Mouse (Mus musculus): ENCODE data around the gene Cox10.

Gene Cox10

DNA sequence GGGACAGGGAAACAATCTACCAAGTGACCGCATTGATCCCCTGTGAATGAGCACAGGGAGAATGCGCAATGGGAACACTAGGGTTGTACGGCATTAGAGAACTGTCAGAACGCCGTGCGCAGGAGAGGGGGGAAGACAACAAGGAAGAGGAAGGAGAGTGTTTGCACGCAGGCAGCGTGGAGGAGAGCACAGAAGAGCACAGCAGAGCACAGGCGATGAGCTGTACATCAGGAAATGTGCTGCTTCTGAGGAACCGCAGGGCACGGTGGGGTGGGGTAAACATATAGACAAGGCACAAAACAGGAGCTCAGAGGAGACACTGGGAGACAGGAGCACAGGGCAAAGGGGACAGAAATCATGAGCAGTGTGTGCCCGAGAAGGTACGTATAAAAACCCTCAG is 31.8 kb downstream of the Cox10 start:
- DNase-seq (ENCODE audit: low spot score in 2 of 2) = peak in 1 of 2 experiments; percentile 5

DNA sequence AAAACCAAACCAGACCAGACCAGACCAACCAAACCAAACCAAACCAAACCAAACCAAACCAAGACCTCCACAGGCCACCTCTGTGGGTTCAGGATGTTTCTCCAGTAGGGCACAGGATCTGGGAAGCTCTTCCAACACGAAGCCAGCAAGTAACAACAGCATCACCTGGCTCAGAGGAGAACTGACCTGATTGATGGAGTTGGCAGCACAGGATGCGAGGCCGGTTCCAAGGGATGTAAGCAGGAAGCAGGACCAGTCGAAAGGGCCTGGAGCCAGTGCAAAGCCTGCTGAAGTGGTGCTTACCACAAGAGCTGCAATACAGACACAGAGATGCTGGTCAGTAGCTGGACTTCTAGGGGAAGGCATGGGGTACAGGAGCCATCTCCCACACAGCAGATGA is 34.2 kb downstream of the Cox10 start:
- no peak for DNase-seq (ENCODE audit: low spot score in 2 of 2)

DNA sequence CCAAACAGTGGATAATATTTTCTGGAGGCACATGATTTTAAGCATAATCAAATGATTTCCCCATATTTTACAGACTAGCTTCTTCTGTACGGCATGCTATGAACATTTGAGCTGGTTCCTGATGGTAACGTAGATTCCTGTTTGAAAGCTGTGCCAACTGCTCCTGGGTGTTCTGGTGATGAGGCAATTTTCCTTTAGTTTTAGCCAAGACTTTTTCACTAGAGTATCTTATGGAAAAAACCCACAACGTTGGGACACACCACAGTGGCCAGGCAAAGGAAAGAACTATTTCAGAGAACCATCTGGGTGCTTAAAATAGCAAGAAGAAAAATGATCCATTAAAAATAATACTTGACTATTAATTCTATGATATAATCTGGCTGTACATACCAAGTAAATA is 35.2 kb downstream of the Cox10 start:
- no peak for DNase-seq (ENCODE audit: low spot score in 2 of 2)

DNA sequence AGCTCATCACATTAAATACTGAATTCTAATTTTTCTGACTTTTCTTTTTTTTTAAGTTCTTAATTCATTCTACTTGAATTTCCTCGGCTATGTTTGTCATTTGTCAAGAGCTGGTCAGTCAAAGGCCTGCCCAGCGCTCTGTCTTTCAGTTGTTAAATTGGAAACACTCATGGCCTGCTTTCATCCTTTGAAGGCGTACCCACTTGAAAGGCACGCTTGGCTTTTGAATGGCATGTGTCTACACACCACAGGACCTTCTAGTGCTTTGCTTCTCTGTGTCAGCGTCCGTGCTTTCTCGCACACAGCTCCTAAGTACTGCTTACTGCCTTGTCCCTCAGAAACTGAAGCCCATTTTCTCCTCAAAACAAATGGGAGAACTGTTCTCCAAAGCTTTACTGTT is 38.0 kb downstream of the Cox10 start:
- DNase-seq (ENCODE audit: low spot score in 2 of 2) = no peak

DNA sequence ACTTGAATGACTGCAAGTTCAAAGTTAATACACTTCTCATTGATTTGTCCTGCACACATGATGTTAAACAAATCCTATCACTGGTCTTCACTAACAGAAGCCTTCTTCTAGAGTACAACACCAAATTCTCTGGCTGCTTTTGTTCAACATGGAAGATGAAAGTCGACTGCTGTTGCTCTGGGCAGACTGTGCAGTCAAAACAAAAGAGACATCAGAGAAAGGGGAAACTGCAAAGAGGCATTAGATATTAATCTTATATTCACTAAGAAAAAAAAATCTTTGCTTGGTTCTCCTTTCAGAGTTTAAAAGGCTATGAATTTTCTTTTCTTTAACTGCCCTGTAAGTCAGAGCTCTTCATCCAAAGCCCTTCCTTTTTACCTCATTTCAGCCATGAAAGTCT is 39.7 kb downstream of the Cox10 start:
- DNase-seq (ENCODE audit: low spot score in 2 of 2) = no peak

DNA sequence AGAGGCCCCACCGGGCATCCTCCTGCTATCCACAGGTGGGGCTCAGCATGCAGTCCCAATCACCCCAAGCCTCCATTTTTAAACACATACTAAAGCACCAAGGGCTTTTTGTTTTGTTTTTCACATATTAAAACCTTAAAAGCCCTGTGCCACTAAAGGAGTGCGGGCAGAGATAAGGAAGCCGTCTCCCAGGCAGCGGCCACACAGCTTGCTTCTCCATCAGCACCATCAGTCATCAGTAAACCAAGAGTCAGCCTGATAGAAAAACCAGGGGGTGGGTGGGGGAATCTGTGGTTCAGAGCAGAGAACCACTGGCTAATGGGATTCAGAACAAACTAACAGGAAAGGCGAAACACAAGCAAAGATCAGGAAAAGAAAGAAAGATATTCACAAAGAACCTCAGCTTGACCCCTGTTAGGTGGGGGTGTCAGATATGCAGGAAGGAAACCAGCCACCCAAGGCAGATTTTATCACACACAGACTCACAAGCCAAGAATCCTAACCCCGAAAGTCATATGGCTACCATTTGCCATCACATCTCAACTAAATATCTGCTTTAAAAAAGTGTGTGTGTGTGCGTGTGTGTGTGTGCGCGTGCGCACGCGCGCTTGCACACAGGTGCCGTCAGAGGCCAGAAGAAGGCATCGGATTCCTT is 41.7 kb downstream of the Cox10 start:
- DNase-seq (ENCODE audit: low spot score in 2 of 2) = no peak

DNA sequence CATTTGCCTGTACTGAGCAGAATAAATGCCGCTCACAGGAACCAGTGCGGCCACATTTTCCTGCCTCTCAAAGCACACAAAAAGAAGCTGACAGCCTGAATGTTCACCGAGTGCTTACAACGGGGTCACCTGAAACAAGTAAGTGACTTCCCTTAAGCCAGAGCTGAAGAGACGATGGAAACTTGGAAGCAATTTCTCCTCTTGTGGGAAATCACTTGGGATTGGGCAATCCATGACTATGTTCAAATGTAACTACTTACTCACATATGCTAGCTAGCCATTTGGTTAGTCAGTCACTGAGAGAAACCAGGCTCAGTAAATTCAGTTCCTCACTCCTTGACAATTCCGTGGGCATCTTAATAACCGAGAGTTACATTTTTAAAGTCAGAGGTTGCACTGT is 43.0 kb downstream of the Cox10 start:
- DNase-seq (ENCODE audit: low spot score in 2 of 2) = no peak

DNA sequence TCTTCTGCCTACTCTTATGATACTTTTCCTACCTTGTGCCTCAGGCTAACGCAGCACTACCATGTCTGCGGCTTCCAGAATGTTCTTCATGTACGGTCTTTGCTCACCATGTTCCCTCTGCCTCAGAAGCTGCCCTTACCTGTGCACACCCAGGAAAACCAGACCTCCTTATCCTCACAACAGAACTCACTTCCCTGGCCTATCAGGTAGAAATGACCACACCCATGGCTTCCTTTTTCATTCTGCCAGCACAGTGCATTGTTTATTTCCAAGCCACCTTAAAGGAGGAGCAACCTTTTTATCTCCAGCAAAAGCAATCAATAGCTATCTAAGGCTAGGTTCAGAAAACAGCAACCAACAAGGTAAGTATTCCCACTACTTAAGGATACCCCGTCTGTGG is 43.6 kb downstream of the Cox10 start:
- no peak for DNase-seq (ENCODE audit: low spot score in 2 of 2)

DNA sequence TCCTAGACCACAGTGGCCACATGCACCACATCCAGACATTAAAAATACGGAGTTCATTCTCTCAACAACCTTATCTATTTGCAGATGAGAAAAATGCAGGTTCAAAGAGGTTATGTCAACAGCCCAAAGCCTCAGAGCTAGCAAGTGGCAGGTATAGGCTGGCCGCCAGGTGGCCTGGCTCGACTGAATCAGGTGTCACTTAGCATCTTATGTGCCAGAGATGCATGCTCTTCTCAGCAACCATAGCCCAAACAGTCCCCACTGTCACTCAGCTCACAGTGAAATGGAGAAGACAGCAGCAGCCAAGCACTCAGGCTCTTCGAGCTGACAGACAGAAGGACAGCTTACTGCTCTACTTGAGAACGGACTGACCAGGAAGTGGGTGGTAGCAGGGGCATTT is 44.6 kb downstream of the Cox10 start:
- DNase-seq (ENCODE audit: low spot score in 2 of 2) = no peak

DNA sequence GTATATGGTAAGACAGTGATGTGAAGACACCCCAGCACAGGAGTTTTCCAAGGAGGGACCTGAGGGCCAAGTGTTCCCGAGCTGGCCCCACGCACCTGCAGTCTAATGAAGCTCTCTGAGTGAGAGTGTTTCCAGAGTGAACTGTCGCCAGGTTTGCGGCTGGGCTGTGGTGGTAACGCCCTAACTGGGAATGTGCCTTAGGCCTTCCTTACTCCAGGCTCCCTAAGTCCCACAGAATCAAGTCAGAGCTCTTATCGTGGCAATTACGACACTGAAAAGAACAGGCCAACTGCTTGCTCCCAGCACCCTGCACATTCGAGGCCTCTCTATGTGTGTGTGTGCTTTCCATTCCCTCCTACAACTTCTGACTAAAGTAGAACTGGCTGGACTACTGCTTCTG is 51.8 kb downstream of the Cox10 start:
- no peak for DNase-seq (ENCODE audit: low spot score in 2 of 2)

DNA sequence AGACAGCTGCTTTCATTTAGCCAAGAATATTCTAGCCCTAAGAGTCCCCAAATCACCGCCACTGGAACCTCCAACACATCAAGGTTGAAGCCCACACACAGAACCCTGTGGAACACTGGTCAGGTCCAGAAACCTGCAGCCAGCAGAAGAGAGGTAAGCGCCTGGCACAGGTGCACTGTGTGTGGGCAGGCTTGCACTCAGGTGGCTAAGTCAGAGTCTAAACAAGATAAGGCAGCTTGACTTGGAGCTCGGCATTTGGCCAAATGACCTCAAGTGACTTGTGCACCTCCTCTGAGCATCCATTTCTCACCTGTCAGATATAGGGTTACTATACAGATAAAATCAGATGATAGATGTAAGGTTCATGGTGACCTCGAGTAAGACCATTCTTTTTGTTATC is 53.4 kb downstream of the Cox10 start:
- DNase-seq (ENCODE audit: low spot score in 2 of 2) = no peak

DNA sequence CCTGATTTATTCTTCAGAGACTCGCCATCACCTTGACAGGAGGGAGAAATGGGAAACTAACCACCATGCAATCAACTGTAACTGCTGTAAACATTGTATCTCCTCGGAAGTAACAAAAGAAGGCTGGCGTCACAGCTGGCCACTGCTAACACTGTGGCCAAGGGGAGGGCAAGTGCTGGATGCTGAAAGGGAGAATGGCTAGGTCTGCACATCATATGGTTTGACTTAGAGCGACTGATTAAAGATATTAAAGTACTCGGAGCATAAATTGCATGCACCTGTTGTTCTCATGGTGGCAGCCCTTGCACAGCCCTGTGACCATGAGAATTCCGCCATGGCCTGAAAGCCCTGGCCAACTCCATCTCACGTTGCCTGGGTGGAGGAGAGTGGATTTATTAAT is 54.7 kb downstream of the Cox10 start:
- no peak for DNase-seq (ENCODE audit: low spot score in 2 of 2)

DNA sequence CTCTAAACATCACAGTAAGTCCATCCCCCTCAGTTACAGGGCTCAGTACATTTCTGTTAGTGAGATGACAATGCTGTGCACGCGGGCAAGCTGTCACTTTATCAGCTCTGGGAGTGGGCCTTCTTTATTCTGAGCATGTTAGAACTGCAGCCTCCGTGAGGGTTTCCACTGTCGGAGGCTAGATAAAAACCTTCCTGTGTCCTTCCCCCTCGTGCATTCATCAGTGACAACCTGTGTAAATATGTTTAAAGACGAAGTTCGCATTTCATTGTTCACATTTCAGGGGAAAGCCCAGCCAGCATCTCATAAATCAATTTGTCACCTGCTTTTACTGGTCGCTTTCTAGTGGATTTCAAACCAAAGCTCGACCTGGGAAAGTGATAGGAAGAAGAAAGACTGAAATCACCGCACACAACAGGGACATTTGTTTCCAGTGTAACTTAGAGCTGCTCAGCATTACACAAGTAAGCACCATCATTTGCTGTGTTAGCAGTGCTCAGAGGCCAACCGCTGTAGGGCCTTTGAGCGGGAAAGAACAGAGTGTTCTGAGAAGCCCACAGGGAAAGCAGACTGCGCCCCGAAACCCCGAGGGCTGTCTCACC is 55.8 kb downstream of the Cox10 start:
- no peak for DNase-seq (ENCODE audit: low spot score in 2 of 2)

DNA sequence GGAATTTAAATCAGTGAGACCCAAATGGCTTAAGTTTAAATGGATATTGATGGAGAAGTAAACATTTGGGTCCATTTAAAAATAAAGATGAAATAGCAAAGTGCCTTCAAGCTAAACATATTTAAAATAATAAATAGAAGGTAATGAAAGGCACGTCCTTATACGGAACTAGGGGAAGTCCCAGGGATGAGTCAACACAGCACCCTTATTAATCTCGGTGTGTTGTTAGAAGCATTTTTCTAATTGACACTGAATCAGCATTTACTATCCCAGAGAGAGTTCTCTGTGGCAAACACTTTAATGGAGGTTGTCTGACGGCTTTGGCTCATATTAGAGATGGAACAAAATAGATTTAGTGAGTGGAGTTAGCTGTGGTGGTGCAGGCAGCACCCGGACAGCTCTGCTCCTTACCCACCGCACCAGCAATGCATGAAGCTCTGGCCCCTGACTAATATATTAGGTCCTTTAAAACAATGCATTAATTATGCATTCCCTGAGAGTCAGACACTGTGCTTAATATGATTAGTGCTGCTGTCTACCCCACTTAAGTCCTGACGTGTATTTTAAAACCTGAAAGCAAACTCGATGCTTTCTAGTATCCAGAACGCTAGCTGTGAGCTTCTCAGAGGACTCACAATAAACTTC is 56.7 kb downstream of the Cox10 start:
- no peak for DNase-seq (ENCODE audit: low spot score in 2 of 2)

DNA sequence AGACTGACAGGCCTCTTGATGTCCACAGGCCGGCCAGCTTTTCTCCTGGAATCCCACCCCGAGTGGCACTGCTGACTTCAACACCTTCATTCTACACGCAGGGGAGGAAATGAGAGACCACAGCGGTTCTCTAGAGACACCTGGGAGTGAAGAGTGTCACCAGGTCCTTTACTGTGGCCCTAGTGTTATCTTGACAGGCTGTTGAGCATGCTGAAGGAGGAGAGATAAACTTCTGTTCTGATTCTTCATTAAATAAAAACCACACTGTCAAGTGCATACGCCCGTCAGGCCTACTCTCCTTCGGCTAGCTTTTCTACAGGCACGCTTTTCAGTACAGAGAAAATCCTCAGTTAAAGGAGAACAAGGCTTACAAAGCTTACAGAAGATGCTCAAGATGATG is 60.0 kb downstream of the Cox10 start:
- DNase-seq (ENCODE audit: low spot score in 2 of 2) = peak in 1 of 2 experiments; percentile 9

DNA sequence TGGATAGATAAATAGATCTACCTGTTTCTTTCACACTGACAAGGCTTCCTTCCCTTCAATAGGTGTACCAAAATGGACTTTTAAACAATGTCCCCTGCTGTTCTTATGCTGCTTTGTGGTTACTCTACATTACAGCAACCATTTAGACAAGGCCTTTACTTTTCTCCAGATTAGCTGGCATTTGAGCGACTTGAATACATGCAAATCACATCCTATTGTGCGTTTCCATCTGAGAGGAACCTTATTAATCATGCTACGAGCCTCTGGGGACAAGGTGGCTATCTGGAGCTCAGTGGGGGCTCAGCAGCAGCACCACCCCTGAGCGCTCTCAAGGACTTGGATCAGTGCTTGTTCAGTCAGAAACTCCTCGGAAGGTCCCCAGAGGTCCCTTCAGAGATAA is 61.1 kb downstream of the Cox10 start:
- no peak for DNase-seq (ENCODE audit: low spot score in 2 of 2)

DNA sequence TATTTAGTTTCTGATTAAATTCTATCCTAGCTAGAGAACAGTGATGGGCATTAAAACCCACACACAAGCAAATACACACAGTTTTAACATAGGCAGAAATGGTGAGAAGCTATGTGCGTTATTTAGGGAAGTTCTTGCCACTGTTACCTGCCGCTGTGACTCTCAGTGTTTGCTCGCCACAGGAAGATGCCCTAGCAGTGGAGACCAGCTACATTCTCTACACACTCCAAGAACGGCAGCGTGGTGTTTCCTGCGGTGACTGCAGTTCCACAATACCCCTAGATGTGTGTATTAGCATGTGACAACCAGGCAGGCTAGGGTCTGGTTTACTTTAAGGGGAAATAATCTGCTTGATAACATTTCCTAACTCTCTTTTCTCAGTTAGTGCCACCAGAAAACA is 64.0 kb downstream of the Cox10 start:
- no peak for DNase-seq (ENCODE audit: low spot score in 2 of 2)

DNA sequence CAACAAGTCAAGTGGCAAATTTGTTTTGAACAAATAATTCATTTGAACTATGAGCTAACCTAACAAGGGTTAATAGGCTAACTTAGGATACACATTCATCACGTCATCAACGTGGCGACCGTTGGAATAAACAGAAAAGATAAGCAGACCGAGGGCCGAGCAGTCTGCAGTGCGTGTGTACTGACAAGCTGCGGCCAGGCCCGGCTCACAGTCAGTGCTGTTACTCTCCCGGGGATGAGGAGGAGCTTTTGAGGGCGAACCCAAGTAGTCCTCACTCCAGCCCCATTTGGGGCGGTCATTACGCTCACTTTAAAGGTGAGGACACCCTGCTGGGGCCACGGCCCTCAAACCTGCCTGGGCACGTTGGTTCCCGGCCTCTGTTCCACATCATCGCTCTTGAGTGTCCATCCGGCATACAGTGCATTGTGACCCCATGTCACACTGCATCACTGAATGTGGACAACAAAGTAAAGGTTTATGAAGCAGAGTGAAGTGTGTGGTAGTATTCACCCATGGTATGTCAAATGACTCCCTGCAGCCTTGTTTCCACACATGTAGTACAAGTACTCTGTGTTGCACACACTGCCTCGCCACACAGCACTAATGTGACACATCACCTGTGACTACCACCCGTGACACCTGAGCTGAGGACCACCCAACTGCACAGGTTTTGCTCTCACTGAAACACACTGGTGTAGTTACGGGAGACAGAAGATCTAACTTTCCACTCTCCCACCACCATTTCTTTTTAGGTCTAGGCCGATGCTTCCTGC is 68.4 kb downstream of the Cox10 start:
- DNase-seq (ENCODE audit: low spot score in 2 of 2) = no peak

DNA sequence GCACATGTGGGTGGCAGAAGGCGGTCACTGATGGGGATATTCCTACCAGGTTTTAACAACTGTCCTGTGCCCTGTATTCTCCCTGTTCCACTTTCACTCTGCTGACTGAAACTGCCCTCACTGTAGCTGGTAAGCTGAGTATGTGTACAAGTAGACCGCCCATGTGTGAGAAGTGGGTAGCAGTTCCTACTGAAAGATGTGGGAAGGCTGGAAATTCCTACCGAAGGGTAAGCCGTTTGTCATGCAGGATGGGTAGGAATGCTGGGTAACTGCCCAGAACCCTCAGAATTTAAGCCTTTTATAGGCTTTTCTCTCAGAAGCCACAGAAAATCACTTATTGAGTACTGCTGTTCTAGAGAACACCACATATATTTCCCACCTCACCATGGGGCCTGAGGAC is 75.1 kb downstream of the Cox10 start:
- DNase-seq (ENCODE audit: low spot score in 2 of 2) = no peak

DNA sequence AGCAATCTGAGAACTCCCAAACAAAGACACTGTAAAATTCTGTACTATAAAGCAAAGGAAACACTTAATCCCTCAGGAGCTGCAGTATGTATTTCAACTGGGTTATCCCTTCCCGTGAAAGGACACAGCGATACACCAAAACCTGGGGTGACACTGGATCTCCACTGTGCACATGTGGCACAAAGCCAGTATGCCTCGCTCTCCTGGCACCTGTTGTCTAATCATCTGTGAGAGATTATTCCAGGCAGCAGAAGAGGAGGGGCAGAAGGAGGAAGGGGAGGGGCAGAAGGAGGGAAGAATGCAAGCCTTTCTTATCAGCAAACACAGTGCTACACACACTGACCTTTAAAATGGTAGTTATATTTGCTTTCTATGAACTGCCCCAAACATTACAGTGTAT is 75.8 kb downstream of the Cox10 start:
- DNase-seq (ENCODE audit: low spot score in 2 of 2) = no peak

DNA sequence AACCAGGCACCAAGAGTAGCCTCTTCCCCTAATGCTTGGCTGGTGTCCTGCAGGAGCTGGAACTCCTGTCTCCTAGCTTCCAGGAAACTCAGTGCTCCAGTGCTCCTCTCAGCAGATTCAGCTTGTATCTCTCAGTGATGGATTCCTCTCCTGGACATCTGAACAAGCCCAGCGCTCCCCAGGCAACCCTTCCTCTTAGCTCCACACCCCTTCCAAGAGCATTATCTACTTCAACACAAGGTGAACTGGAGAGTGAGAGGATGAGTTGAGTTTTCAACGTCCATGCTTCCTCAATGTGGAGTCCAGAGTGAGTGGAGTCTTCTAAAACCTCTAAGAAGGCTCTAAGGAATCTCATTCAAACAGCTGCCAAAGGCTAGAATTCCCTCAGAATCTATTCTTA is 76.6 kb downstream of the Cox10 start:
- no peak for DNase-seq (ENCODE audit: low spot score in 2 of 2)

DNA sequence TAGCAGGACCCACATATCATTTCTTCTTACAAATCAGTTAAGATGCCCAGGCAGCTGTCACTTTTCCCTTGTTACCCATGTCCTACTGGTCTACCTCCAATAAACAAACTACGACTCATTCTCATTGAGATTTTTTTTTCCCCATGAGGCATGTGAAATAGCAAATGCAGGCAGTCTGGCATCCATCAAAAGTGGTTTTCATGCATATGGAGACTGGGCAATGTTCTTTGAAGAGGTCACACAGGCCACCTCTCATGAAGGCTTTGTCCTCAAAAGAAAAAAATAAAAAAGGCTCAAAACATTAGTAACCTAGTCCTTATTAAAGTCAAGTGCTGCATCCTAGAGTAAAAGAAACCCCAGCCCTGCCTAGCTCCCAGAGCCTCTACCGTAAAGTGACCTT is 78.2 kb downstream of the Cox10 start:
- no peak for DNase-seq (ENCODE audit: low spot score in 2 of 2)
